Mouse (Mus musculus) monocyte, adult 5-6 weeks (primary cell): Measurements from ENCODE around the gene Trp73. TPM values are rescaled to one million over a fixed set of nuclear protein-coding genes. Genes with fewer than 3 reads are reported as not detected.

Experiments
- ATAC-seq: fragments of 153-309, 156-312 bp; replicated peaks from 2 replicates; pipeline ENCODE4 v1.8.0; 2017; ENCODE audit warnings: mild to moderate bottlenecking; ENCODE audit not compliant: low TSS enrichment, insufficient number of reproducible peaks, severe bottlenecking, poor library complexity, low FRiP score
- total RNA-seq: library from RNA; stranded (forward); fragments of 200-1000, 200-491, 200-594 nt; gene quantifications from 3 replicates; pipeline ENCODE4 v1.2.3, GENCODE M21; 2017

Gene Trp73
- total RNA-seq, 1 experiment from 2014 or later, result not detected

DNA sequence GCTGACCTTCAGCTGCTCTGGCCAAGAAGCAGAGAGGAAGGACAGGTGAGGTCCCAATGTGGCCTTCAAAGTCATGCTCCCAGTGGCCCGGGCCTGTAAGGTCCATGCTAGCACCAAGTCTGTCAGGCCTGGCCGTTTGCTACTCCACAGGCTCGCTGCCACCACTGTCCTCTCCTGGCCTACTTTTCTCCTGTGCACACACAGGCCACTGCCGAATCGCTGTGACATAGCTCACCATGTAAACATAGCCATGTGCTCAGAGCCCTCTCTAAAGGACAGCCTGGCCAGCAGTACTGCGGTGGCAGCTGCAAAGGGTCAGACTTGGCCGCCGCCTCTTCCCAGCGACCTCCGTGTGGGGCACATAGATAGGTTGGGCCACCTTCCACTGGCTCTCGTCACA lies 14.1 kb upstream of the Trp73 start:
- ATAC-seq, result no peak

DNA sequence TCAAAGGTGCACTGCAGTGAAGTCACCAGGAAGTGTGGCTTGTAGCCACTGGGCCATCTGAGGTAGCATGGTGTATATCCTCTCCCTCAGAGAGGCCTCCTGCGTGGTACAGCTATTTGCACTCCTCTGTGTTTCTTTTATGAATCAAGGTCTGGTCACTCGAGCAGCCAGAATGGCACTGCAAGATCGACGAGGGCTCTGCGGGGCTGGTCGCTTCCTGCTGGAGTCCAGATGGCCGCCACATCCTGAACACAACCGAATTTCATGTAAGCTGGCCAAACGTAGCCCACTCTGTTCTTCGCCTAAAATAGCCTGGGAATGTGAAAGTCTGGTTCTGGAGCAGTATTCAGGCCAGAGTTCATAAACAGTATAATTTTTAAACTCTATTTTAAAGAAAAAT lies 6.3 kb upstream of the Trp73 start:
- no peak for ATAC-seq

DNA sequence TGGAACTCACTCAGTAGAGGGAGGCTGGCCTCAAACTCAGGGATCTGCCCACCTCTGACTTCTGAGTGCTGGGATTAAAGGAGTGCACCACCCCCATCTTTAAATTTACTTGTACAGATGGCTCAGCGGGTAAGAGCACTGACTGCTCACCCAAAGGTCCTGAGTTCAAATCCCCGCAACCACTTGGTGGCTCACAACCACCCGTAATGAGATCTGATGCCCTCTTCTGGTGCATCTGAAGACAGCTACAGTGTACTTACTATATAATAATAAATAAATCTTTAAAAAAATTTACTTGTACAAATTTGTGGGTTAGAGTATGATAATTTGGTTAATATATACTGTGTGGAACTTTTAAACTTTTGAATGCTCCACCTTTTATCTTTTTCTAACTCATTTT lies 4.7 kb upstream of the Trp73 start:
- no peak for ATAC-seq

DNA sequence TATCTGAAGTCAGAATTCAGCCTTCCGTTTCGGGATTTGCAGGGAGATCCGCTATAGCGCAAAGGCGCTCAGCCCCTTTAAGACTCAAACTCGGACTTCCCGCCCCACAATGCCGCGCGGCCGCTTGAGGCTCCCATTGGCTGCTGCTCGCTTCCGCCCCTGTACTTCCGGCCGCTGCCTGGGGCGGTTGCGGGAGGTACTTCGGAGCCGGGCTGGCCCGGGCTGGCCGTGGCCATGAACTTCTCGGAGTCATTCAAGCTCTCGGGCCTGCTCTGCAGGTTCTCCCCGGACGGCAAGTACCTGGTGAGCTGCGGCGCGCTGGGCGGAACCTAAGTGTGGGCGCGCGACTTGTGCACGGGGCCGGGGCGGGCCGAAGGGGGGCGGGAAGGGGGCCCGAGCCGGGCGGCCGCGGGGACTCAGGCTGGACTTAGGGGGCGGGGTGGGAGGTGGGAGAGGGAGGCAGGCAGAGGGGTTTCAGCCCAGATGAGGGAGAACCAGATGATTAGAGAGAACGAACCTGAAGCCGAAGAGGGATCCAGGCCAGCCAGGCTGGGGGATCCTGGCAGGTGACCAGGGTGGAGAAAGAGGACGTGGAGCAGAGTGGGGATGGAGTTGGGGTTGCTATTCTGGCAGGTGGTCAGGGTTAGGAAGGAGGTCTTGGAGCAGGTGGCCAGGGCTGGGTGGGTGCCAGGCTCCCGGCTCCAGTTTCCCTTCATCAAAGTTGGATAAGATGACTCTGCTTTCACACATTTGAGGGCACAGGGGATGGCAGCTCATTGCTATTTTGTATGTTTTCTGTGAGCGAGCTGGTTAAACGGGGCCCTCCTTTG lies 2.4 kb upstream of the Trp73 start, which contains the start of gene Wrap73:
TSS of gene Wrap73 (plus strand) at position 162 of the 830 bp plus-strand sequence.
- peak; percentile 93 for ATAC-seq

DNA sequence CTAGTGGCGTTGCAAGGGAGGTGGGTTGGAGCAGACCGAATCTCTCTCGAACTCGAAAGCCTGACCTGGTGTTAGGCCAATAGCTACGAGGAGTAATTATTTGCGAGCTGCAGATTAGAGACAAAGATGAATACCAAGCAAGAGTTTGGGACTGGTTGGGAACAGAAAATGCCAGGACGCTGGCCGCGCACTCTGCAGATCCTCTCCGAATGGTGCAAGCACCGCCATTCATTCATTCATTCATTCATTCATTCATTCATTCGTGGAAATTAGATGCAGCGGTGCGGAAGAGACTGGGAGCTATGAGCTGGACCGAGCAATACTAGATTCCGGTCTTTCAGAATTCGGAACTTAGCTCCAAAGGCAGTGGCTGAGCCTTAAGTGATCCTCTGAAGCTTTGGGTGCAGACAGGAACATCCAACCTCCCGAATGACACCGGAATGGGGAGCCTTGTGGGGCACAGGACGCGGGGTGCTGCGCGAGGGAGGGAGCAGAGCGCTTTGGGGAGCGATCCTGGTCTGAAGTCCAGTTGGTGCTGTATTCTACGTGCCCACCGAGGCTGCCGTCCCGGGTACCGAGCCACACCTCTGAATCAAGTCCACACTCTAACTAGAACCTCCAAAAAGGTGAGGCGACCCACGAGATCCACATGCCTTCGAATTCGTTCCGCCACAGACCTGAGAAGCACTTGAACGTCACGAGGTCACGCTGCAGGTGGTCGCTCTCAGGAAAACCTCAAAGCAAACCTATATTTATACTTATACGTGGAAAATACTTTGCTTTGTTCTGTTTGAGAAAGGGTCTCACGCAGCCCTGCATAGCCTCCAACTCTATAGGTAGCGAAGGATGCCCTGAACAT lies 1.2 kb upstream of the Trp73 start:
- ATAC-seq, result no peak

DNA sequence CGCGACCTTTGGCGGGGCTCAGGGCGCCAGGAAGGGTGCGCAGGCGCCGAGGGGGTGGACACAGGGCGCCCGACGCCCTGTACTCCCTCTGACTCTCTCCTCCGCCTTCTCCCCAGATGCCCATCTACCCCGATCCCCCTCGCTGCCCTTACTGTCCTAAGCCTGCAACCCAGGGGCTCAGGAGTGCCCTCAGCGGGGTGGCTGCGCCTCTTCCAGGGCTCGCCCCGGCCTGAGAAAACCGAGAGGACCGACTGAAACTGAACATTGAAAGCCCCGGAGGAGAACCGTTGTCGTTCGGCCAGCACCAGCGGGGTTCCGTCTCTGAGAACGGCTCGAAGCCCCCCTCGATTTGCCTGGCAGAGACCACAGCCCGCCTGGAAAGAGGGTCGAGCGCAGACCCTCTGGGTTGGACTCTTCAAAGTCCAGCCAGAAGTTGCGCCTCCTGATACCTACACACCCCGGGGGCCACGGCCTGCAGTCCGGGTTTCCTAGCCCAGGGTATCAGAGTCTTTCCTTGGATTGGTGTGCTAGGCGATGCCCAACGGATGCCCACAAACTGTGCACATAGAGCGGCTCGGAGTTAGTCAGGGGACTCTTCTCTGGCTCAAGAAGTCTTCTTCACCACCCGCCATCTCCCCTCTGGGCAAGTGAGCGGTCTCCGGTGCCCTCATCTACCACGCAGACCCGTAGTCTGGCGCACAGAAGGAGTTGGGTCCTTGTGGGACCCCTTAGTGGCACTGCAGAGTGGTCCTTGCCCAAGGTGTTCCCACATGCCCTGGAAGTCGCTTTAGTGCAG lies 403 bp upstream of the Trp73 start:
- no peak for ATAC-seq

DNA sequence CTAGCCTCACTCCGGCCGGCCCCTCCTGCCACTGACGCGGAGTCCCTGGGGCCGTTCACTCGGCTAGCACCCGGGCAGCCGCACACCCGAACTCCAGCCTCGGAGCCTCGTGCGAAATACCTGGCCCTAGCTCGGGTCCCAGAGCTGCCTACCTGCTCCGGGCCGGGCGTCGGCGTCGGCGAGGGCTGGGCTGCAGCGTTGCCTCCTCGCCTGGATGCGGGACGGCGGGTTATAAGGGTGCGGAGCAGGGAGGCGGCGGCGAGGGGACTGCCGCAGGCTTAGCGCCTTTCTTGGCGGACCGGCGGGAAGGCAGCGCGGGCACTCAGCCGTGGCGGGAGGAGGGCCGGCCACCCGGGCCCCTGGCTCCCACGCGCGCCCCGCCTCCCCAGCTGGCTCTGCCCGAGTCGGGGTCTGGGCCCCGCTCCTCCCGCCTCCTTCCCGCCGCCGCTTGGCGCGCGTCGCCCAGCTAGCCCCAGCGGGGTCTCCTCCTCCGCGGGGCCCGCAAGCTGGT lies 282 bp downstream of the Trp73 start:
- no peak for ATAC-seq

DNA sequence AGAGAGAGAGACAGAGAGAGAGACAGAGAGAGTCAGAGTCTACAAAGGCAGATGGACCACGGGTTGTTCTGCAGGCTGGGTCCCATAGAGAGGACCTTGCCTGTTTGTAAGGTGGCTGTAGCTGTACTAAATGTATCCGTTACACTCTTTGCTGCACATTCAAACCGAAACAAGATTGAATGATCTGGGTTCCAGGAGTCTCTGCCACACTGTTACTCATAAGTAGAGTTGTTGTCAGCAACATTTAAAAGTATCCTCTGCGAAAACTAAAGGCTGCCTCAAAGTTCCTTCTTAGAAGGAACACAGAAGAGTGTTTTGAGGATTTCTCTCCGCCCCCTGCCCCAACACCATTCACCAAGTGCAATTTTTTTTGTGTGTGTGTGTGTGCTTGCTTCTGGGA lies 2.9 kb downstream of the Trp73 start:
- ATAC-seq, result no peak

DNA sequence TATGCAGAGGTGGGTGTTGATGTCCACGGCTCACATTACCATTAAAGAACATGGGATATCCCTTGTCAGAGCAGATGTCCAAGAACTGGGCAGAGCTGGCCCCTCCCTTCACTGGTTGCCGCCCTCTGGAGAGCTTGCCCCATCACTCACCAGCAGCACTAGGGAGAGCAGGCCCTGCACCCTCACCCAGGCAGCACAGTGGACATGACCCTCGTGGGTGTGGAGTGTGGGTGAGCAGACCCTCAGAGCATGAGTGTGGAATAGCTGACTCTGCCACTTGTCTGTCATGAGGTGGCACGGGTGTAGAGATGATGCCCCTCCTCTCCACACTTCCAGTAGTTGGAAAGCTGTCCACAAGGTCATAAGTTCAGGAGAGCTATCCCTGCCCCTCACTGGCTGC lies 5.2 kb downstream of the Trp73 start:
- no peak for ATAC-seq

DNA sequence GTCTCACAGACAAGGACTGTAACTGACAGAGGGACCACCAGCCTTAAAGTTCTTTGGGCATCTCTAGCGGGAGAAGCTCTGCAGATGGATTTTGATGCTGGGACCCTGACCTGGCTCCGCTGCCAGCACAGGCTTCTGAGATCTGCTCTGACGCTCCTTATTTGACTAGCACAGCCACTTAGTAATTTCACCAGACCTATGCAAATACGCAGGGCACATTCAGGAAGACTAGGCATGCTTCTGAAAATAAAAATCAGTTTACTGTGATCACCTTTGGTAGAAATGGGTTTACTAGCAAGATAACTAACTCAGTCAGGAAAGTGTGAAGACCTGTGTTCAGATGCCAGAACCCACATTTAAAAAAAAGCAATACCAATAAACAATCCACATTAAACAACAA lies 8.1 kb downstream of the Trp73 start:
- ATAC-seq, result no peak

DNA sequence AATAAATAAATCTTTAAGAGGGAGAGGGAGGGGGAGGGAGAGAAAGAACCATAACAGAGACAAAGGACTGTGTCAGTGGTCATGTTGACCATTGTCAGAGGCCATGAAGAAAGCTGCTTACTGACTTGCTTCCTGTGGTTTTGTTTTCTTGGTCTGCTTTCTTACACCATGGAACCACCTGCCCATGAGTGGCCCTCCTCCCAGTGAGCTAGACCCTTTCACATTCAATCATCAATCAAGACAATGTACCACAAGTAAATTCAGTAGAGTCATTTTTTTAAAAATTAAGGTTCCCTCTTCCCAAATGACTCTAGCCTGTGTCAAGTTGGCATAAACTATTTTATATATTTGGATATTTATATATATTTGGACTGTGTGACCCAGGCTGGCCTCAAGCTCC lies 10.1 kb downstream of the Trp73 start:
- ATAC-seq, result no peak

DNA sequence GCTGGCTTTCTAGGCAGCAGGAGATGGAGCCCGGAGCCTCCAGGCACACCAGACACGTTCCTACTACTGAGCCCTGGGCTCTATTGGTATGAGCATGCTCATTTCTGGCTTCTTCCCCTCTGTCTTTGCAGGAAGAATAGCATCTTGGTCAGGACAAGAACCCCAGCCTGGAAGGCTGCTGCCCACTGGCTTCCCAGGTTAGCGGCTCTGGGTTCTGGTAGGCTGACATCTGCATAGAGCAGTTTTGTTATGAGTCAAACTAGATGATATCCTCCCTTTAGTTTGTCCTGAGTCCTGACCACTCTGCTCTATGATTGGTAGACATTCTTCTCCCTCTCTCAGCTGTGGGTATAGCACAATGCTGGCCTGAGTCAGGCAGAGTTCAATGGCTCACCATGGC lies 12.7 kb downstream of the Trp73 start:
- ATAC-seq, result no peak

DNA sequence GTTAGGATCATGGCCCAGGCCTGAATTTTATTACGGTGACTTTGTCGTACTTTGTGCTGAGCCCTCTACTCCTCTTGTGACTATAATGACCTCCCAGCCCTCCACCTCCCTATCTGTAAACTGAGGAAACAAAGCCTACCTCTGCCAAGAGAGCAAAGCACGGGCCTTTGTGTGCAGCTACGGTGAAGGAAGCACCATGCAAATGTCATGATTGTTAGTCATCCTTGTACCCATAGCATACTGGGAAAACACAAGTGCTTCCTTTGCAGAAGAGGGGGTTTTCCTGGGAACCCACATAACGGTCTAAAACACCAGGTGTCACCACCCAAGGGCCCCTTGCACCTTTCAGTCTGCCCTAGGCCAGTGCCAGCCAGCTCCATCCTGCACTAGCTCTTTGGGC lies 14.8 kb downstream of the Trp73 start:
- no peak for ATAC-seq

DNA sequence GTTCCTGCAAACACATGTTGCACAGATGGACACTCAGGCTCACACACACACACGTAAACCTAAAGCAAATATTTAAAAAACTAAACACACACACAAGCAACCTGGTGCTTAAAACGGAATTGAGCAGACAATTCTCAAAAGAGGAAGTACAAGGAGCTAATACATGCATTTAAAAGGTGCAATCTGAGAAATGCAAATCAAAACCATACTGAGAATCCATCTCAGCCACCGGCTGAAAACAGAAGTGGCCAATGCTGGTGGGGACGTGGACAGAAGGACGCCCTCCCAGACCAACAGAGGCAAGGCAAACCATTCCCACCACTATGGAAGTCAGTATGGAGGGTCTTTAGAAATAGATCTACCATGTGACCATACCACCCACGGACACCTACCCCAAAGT lies 16.5 kb downstream of the Trp73 start:
- no peak for ATAC-seq

DNA sequence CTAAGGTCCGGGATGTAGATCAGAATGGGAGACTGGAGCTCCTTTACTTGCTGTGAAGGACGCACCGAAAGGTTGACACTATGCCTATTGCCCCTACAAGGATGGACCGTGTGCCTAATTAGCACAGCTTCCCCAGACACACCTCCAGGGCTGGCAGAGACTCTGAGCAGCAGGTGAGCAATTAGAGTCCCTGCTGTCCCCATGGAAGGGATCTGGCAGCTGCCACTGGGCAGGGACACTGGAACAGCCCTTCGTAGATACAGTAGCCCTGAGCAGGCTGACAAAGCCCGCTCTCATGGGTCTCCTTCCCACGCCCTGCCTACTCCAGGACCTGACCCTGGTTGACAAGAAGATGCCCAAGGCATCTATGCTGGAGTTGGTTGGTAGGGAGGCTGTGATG lies 17.6 kb downstream of the Trp73 start:
- no peak for ATAC-seq

DNA sequence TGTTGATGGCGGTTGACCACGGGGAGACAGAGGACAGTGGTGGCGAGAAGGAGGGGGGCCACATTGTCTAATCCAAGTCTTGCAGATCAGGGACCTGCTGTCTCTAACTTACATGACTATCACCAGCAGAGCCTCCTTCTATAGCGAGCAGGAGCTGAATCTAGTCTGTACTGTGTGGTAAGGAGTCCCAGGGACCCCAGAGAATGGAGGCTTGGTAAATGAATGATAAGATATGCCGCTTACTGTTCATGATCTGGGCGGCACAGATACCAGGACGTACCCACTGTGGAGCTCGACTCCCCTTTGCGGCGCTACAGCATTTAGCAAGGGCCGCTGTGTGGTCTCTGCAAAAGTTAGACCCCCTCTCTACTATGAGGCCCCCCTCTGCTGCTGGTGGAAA lies 18.2 kb downstream of the Trp73 start:
- ATAC-seq, result no peak

DNA sequence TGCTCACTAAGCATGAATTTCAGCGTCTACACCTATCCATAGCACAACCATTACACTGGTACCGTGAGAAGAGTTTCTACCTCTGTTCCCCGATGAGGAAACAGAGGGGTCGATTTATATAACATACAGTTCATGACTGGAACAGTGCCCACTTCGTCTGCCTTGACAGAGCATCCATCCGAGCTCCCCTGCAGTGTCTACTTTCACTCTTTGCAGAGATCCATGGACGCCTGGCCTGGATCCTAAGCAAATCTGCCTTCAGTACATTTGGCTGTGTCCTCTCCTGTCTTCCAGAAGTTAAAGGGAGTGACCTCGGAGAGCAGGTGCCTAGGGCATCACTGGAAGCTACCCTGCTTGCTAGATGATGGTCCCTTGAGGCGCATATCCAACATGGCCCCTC lies 20.8 kb downstream of the Trp73 start:
- no peak for ATAC-seq

DNA sequence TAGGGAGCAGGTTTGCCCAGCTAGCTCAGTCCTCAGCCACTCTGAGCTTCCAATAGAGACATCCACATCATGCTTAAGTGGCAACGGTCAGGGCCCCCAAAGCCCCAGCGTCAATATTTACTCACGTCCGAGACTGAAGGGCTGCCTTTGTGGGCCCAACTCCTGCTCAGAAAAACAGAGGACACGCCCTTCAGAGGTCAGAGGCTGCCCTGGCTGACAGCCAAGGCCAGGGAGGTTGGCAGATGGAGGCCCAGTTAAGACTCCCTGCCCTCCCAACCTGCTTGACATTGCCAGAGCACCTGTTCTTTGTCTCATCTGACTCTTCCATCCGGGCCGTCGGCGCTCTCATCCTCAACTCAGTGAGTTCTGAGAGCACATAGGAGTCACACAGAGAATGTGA lies 21.2 kb downstream of the Trp73 start:
- no peak for ATAC-seq

DNA sequence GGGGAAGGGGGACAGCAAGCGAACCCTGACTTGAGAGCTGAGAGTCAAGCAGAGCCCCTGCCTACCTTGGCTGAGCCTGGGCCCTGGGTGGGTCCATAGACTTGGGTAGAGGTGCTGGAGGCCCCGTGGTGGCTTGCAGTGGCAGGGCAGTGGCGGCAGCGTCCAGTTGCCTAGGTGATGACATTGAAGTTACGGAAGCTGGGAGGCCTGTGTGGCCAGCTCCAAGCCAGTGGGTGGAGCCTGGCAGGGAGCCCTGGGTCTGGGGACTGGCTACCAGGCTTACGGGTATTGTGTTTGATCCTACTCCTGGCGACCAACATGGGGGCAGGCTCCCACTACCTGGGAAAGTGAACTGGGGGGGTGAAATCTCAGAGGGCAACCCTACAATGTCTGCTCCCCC lies 23.6 kb downstream of the Trp73 start:
- no peak for ATAC-seq
